Mouse (Mus musculus): ENCODE data around the gene H2-DMa.

H2-DMa gene

GRCm38 (mm10) chr17:34102831-34103230, 16.5 kb upstream of the H2-DMa start:
- no peak for DNase-seq (ENCODE audit: low spot score in 2 of 2)

DNA sequence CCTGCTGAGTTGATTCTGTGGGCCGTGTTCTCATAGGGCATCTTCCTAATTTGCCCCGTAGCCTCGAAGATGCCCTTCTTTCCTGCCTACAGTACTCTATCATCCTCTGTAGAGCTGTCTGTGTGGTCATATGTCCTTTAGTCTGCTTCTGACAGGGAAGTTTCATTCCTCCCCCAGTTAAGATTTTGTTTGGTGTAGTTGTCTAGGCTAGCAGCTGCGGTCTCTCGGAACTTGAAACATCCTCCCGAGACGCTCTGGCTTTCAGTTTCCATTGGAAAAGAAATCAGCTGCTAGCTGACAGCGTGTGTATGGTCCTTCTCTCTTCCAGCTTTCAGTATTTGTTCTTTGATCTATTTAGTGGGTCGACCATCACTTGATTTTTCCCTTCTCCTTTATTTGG, 14.5 kb upstream of the H2-DMa start:
- DNase-seq (ENCODE audit: low spot score in 2 of 2): no peak

DNA sequence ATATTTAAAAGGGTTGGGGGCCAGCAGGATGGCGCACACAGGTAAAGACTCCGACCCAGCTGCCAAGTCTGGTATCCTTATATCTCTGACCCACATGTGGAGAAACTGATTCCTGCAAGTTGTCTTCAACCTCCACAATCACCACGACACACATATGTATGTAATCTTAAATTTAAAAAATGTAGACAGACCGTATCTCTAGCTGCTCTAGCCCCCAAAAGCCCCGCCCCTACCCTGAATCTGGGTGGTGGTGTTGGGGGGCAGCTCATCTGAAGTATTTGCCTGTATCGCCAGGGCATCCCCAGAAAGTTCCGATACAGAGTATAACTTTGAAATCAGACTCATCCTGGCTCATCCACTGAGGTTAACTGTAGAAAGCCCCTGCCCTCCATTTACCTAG, 12.8 kb upstream of the H2-DMa start:
- DNase-seq (ENCODE audit: low spot score in 2 of 2): no peak

- no peak for DNase-seq (ENCODE audit: low spot score in 2 of 2)
These were observed 12.1 kb upstream of the H2-DMa start for GRCm38 (mm10) chr17:34107109-34107867.

GRCm38 (mm10) chr17:34108460-34108859, 10.9 kb upstream of the H2-DMa start:
- no peak for DNase-seq (ENCODE audit: low spot score in 2 of 2)

GRCm38 (mm10) chr17:34109038-34109805, 10.1 kb upstream of the H2-DMa start:
- DNase-seq (ENCODE audit: low spot score in 2 of 2): no peak

- DNase-seq (ENCODE audit: low spot score in 2 of 2): no peak
These were observed 9.5 kb upstream of the H2-DMa start for GRCm38 (mm10) chr17:34109806-34110195.

DNA sequence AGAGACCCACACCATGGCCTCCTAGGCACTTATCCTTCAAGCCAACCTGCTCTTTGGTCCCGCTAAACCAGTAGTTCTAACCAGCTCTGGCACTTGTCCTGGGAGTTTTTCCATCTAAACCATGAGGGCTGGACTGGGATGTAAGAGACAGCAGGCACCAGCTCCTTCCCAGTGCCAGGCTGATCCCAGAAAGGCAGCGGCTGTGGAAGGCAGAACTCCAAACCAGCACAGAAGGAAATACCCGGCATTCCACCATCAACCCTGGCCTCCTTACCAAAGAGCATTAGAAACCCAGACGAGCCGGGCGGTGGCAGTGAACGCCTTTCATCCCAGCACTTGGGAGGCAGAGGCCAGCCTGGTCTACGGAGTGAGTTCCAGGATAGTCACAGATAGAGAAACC, 9.0 kb upstream of the H2-DMa start:
- DNase-seq (ENCODE audit: low spot score in 2 of 2): no peak

- DNase-seq (ENCODE audit: low spot score in 2 of 2): no peak
These were observed 5.2 kb upstream of the H2-DMa start for GRCm38 (mm10) chr17:34114114-34114513.

GRCm38 (mm10) chr17:34116736-34117370, 2.5 kb upstream of the H2-DMa start:
- DNase-seq (ENCODE audit: low spot score in 2 of 2): no peak

DNA sequence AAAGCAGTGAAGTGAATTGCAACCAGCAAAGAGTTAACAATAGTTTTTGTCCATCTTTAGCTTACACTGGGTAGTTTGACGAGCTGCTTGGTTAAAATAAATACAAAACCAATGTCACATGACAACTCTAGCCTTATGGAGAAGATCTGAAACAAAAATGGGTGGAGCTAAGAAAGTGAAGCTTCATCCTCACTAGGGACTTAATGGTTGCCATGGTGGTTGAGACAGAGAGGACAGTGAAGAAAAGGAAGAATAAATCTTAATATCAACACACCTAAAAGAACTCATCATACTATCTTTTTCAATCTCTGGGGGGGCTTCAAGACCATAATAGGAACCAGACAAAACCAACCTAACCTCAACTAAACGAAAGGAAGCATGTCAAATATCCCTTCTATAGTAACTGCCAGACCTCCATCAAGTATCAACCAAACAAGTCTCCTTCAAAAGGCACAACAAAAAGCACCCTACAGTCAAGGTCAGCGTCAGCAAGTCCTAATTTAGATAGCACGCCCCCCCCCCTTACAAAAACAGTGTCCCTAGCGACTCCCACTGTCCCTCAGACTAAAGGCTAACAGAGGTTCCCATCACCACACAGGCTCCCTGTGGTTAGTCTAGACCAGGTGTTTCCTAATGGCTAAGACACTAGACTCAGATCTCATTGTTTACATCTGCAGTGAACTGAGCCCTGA, 1.8 kb upstream of the H2-DMa start:
- DNase-seq (ENCODE audit: low spot score in 2 of 2): no peak

- DNase-seq (ENCODE audit: low spot score in 2 of 2): peak in 1 of 2 experiments; percentile 79
These were observed 1.0 kb upstream of the H2-DMa start for GRCm38 (mm10) chr17:34118113-34118872.

DNA sequence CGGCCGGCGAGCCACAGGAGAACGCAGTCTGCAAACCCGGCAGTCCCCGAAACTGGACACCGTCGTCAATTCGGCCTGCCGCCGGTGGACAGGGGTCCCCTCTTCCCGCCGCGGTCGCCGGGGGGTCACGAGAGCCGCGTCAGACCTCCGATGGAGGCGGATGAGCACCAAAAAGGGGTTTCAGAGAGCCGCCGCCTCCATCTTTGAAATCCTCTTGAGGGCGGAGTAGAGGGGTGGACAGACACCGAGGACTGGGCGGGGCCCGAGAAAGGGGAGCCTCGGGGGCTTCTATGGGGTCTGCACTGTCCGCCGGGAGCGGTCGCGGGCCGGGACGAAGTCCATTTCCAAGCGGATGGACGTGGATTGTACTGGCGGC, 480 bp upstream of the H2-DMa start:
- DNase-seq (ENCODE audit: low spot score in 2 of 2): no peak

DNA sequence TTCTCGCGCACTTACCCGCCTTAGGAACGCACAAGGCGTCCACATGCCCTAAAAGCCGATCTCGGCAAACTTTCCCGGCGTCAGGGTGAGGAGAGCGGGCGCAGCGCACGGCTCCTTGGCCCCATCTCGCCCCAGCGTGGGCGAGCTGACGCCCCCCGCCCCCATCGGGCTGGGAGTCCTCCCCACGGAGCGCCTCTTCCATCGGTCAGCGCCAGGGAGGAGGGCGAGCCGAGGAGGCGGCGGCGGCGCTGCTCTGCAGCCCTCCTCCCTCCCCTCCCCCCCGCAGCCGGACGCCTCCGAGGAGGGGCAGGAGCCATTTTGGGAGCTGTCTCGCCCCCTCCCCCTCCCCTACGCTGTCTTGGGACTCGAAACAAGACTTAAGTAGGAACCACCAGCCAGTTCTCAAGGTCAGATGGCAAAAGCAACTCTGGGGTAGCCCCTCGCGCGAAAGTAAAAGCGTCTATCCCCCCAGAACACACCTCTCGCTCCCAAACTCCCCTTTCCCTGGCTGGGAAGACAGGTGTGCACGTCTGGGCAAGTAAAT, 911 bp downstream of the H2-DMa start:
- peak; percentile 84 to 91 for DNase-seq (ENCODE audit: low spot score in 2 of 2)

DNA sequence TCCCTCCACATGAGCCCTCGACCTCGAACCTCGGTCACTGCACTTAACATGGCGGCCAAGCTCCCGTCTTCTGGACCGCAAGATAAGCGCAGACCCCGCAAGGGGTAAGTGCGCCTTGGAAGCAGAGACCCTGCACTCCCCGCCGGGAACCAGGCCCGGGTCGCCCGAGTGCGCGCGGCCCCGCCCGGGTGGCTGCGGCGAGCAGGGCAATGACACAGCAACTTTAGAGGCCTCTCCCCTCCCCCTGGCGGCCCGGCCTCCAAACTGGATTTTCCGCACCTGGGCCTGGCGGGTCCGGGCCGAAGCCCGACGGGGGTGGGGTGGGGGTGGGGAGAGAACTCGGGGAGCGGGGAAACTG, 1.5 kb downstream of the H2-DMa start:
- DNase-seq (ENCODE audit: low spot score in 2 of 2): peak; percentile 89 to 95

DNA sequence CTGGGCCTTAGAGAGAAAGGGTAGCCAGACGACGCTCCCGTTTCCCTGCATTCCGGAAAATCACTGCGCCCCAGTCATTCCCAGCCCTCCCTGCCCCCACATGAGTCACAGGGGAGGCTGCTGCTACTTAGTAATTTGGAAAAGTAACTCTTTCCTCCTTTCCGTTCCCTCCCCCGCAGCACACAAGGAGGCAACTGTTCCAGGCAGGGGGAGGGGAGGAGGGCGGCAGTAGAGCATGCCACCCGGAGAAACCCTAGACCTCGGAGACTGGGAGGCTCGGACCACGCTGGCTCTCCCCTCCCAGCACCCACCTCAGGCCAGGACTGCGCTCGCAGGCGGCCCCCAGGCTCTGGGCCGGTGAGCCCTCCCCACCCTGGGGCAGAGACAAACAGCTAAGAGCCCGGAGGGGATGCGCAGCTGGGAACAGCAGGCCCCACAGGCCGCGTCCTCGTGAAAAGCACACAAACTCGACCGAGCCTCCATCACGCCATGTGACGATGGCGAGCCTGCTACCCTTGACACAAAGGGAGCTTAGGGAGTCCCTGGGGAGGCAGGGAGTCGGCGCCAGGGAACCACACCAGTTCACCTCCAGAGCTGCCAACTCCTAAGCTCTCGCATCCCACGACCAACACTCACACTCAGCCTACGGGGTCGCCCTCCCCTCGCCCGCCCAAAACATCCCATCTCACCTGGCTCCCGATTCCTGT, 2.0 kb downstream of the H2-DMa start:
- peak; percentile 62 to 84 for DNase-seq (ENCODE audit: low spot score in 2 of 2)

DNA sequence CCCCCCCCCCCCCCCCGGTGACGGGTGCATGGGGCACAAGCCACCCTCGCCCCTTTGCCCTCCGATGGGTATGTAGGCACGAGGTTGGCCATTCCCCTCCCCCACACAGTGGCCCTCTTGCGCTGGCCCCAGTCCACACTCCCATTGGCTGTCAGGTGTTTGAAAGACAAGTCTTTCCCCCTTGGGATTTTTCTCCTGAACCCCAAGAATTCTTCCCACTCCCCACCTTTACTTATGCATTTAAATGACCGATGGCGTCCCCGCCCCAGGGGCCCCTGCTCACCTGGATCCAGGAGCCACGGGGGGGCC, 2.5 kb downstream of the H2-DMa start:
- peak; percentile 64 to 83 for DNase-seq (ENCODE audit: low spot score in 2 of 2)

- peak; percentile 95 to 98 for DNase-seq (ENCODE audit: low spot score in 2 of 2)
These were observed 3.0 kb downstream of the H2-DMa start, which contains the start of gene Brd2 for GRCm38 (mm10) chr17:34122188-34122984. Brd2 (minus strand) TSS chr17:34122634.

- no peak for DNase-seq (ENCODE audit: low spot score in 2 of 2)
These were observed 3.8 kb downstream of the H2-DMa start for GRCm38 (mm10) chr17:34123111-34123510.

DNA sequence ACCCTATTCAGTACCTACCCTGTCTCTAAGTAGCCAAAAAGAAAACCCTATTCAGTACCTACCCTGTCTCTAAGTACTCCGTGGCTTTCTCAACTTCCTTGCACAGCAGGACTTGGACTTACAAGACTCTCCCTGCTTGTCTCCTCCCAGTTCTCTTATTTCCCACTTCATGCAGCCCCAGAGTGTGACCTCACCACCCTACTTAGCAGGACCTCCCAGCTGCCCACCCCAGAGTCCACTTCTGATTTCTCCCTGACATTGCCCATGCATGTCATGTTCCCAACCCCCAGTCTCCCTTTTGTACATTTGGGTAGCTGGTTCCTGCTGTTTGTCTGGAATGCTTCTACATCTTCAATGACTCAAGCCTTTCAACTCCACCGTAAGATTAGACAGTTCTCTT, 4.2 kb downstream of the H2-DMa start:
- no peak for DNase-seq (ENCODE audit: low spot score in 2 of 2)

Data from spleen, postnatal 4 days (tissue).